ENCODE assay signal across 21 mouse cellular contexts in the genomic region with DNA sequence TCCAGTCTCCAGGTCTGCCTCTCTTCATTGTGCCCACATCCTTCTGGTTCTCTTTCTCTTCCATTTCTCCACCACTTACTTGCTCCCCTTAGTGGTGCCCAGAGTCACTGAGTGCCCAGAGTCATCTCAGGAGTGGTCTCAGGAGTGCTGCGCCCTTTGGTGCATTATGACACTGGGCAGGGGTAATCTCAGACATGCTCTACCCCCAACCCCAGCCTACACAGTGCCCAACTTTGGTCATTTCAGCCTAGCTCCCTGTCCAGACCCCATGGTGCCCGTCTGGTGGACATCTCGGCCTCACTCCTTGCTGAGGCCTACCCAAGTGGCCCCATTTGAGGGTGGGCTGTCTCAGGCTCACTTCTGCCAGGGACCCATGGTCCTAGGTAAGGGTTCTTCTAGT.
A peak's percentile ranks its signal among the peaks of the same experiment; 100 is the strongest.
DNase-seq lines count a peak whose midpoint lies in the region; ATAC-seq and TF ChIP-seq lines count a peak whose summit lies in the region.
"Had no signal": no experiment of that assay in that cellular context is flagged by ENCODE, and none has a peak within 500 bp of the region (broad histone marks: within the 10 kb centered on the region; RNA-seq: fewer than 3 reads in every experiment).

No protein-coding gene starts in this region.

- H3K9me3 ChIP-seq in forebrain, embryonic 15.5 days, result no peaks in the 10 kb centered on the region
- H3K9me3 ChIP-seq in forebrain, postnatal 0 days (ENCODE audit: low read length), result no peaks in the 10 kb centered on the region
- H3K9me3 ChIP-seq in limb, embryonic 11.5 days (ENCODE audit: control insufficient read depth, low read length), result no peaks in the 10 kb centered on the region
- H3K9me3 ChIP-seq in limb, embryonic 10.5 days (replicated peaks), result no peaks in the 10 kb centered on the region
- H3K9me3 ChIP-seq in midbrain, embryonic 12.5 days, result no peaks in the 10 kb centered on the region
- H3K9me3 ChIP-seq in midbrain, embryonic 16.5 days (replicated peaks; ENCODE audit: control insufficient read depth, low read length, poor library complexity, severe bottlenecking), result no peaks in the 10 kb centered on the region
- H3K9me3 ChIP-seq in embryonic facial prominence, embryonic 13.5 days, result no peaks in the 10 kb centered on the region
- H3K9me3 ChIP-seq: embryonic facial prominence, embryonic 15.5 days; forebrain, embryonic 10.5 days; heart, embryonic 15.5 days had no signal

- 90% methylated on average over 3 of the region's 3 CpGs for WGBS in forebrain, embryonic 15.5 days
- WGBS in forebrain, postnatal 0 days, result 93% methylated on average over 3 of the region's 3 CpGs
- WGBS in limb, embryonic 11.5 days, result 94% methylated on average over 3 of the region's 3 CpGs
- 93% methylated on average over 3 of the region's 3 CpGs for WGBS in limb, embryonic 10.5 days
- 96% methylated on average over 3 of the region's 3 CpGs for WGBS in midbrain, embryonic 12.5 days
- 96% methylated on average over 3 of the region's 3 CpGs for WGBS in midbrain, embryonic 16.5 days
- 92% methylated on average over 3 of the region's 3 CpGs for WGBS in embryonic facial prominence, embryonic 13.5 days

- no peak for TF ChIP-seq CTCF in forebrain, postnatal 0 days (IDR thresholded peaks at IDR 0.05; ENCODE audit: low read depth)
- TF ChIP-seq CTCF in gastrocnemius, adult 2 months (IDR thresholded peaks at IDR 0.05), result no peak

- no peaks in the 10 kb centered on the region for H3K36me3 ChIP-seq in forebrain, embryonic 15.5 days
- H3K36me3 ChIP-seq in forebrain, postnatal 0 days (ENCODE audit: insufficient read depth), result no peaks in the 10 kb centered on the region
- H3K36me3 ChIP-seq in limb, embryonic 11.5 days (ENCODE audit: control insufficient read depth, insufficient read depth, low read length), result no peaks in the 10 kb centered on the region
- H3K36me3 ChIP-seq in limb, embryonic 10.5 days, result peaks cover 3% of the 10 kb centered on the region; the same call in 1 of the 2 replicates
- H3K36me3 ChIP-seq in midbrain, embryonic 12.5 days, result no peaks in the 10 kb centered on the region
- H3K36me3 ChIP-seq in midbrain, embryonic 16.5 days (ENCODE audit: control insufficient read depth, insufficient read depth, low read length), result no peaks in the 10 kb centered on the region
- H3K36me3 ChIP-seq in embryonic facial prominence, embryonic 13.5 days, result 0 out of 2 replicates have a peak, but pooled peaks cover 3% of the 10 kb centered on the region
- H3K36me3 ChIP-seq: forebrain, embryonic 10.5 days; heart, embryonic 15.5 days had no signal

- no peak overlapping the region for H3K4me2 ChIP-seq in forebrain, embryonic 15.5 days (replicated peaks)
- no peak overlapping the region for H3K4me2 ChIP-seq in forebrain, postnatal 0 days (ENCODE audit: low read depth)
- H3K4me2 ChIP-seq in limb, embryonic 11.5 days (ENCODE audit: low read depth, severe bottlenecking), result no peak overlapping the region
- no peak overlapping the region for H3K4me2 ChIP-seq in midbrain, embryonic 12.5 days (replicated peaks)
- no peak overlapping the region for H3K4me2 ChIP-seq in midbrain, embryonic 16.5 days (ENCODE audit: low read length)
- H3K4me2 ChIP-seq in embryonic facial prominence, embryonic 13.5 days, result no peak overlapping the region
- H3K4me2 ChIP-seq: embryonic facial prominence, embryonic 15.5 days; heart, embryonic 11.5 days; heart, embryonic 15.5 days had no signal

- no peak overlapping the region for H3K9ac ChIP-seq in forebrain, embryonic 15.5 days (replicated peaks)
- H3K9ac ChIP-seq in forebrain, postnatal 0 days, result no peak overlapping the region
- no peak overlapping the region for H3K9ac ChIP-seq in limb, embryonic 11.5 days (ENCODE audit: low read length)
- no peak overlapping the region for H3K9ac ChIP-seq in midbrain, embryonic 12.5 days (replicated peaks)
- H3K9ac ChIP-seq in midbrain, embryonic 16.5 days (ENCODE audit: low read depth, low read length), result no peak overlapping the region
- no peak overlapping the region for H3K9ac ChIP-seq in embryonic facial prominence, embryonic 13.5 days
- H3K9ac ChIP-seq: embryonic facial prominence, embryonic 15.5 days; heart, embryonic 15.5 days had no signal

- H3K4me1 ChIP-seq in forebrain, embryonic 15.5 days, result no peaks in the 10 kb centered on the region
- H3K4me1 ChIP-seq in forebrain, postnatal 0 days (ENCODE audit: insufficient read depth), result no peaks in the 10 kb centered on the region
- no peaks in the 10 kb centered on the region for H3K4me1 ChIP-seq in limb, embryonic 11.5 days (ENCODE audit: control insufficient read depth, insufficient read depth, low read length)
- H3K4me1 ChIP-seq in limb, embryonic 10.5 days, result no peaks in the 10 kb centered on the region
- H3K4me1 ChIP-seq in midbrain, embryonic 12.5 days, result no peaks in the 10 kb centered on the region
- no peaks in the 10 kb centered on the region for H3K4me1 ChIP-seq in midbrain, embryonic 16.5 days (ENCODE audit: control insufficient read depth, insufficient read depth, low read length)
- H3K4me1 ChIP-seq in embryonic facial prominence, embryonic 13.5 days, result peaks cover 8% of the 10 kb centered on the region; the same call in 1 of the 2 replicates
- H3K4me1 ChIP-seq: embryonic facial prominence, embryonic 15.5 days; forebrain, embryonic 10.5 days; heart, embryonic 15.5 days had no signal

- H3K27ac ChIP-seq in forebrain, embryonic 15.5 days (replicated peaks), result no peak overlapping the region
- H3K27ac ChIP-seq in forebrain, postnatal 0 days (ENCODE audit: low read depth, low read length), result no peak overlapping the region
- no peak overlapping the region for H3K27ac ChIP-seq in limb, embryonic 11.5 days (replicated peaks; ENCODE audit: low read depth, low read length)
- no peak overlapping the region for H3K27ac ChIP-seq in limb, embryonic 10.5 days
- H3K27ac ChIP-seq in midbrain, embryonic 12.5 days (replicated peaks), result no peak overlapping the region
- no peak overlapping the region for H3K27ac ChIP-seq in midbrain, embryonic 16.5 days (ENCODE audit: low read length)
- H3K27ac ChIP-seq in embryonic facial prominence, embryonic 13.5 days, result no peak overlapping the region
- no peak overlapping the region for H3K27ac ChIP-seq in gastrocnemius, adult 2 months
- H3K27ac ChIP-seq: embryonic facial prominence, embryonic 15.5 days; forebrain, embryonic 10.5 days; heart, adult 2 months; heart, embryonic 15.5 days had no signal

- intact Hi-C loops in gastrocnemius, adult 2 months (cut with DNase I), result no loop called here

- H3K4me3 ChIP-seq in forebrain, embryonic 15.5 days, result no peak overlapping the region
- no peak overlapping the region for H3K4me3 ChIP-seq in forebrain, postnatal 0 days (ENCODE audit: low read depth, low read length)
- no peak overlapping the region for H3K4me3 ChIP-seq in limb, embryonic 11.5 days (ENCODE audit: low read depth, low read length)
- no peak overlapping the region for H3K4me3 ChIP-seq in limb, embryonic 10.5 days
- no peak overlapping the region for H3K4me3 ChIP-seq in midbrain, embryonic 12.5 days
- no peak overlapping the region for H3K4me3 ChIP-seq in midbrain, embryonic 16.5 days (ENCODE audit: low read depth, low read length)
- no peak overlapping the region for H3K4me3 ChIP-seq in embryonic facial prominence, embryonic 13.5 days
- no peak overlapping the region for H3K4me3 ChIP-seq in gastrocnemius, adult 2 months
- H3K4me3 ChIP-seq: embryonic facial prominence, embryonic 15.5 days; erythroblast, embryonic 14.5 days; forebrain, embryonic 10.5 days; heart, adult 2 months; heart, embryonic 15.5 days had no signal

- ATAC-seq in forebrain, embryonic 15.5 days (replicated peaks), result 0 out of 2 replicates have a peak, but pooled peaks have one; percentile 26
- no peak for ATAC-seq in forebrain, postnatal 0 days
- 0 out of 2 replicates have a peak, but pooled peaks have one; percentile 35 for ATAC-seq in limb, embryonic 11.5 days (ENCODE audit: insufficient number of reproducible peaks, low FRiP score, low TSS enrichment, low read depth)
- ATAC-seq in midbrain, embryonic 12.5 days (ENCODE audit: low FRiP score, low read depth), result peak; percentile 28; the same call in 1 of the 2 replicates
- no peak; the same call in 1 of the 2 replicates for ATAC-seq in midbrain, embryonic 16.5 days
- ATAC-seq in embryonic facial prominence, embryonic 13.5 days (ENCODE audit: insufficient number of reproducible peaks, insufficient read depth, low FRiP score, low TSS enrichment, low read depth), result peak; percentile 52
- ATAC-seq: forebrain, embryonic 14.5 days had no signal

- H3K27me3 ChIP-seq in forebrain, embryonic 15.5 days, result no peaks in the 10 kb centered on the region
- no peaks in the 10 kb centered on the region for H3K27me3 ChIP-seq in forebrain, postnatal 0 days (ENCODE audit: insufficient read depth, low read length)
- no peaks in the 10 kb centered on the region for H3K27me3 ChIP-seq in limb, embryonic 11.5 days (ENCODE audit: control insufficient read depth, insufficient read depth, low read length)
- no peaks in the 10 kb centered on the region for H3K27me3 ChIP-seq in limb, embryonic 10.5 days (ENCODE audit: low read depth, poor library complexity, severe bottlenecking)
- no peaks in the 10 kb centered on the region for H3K27me3 ChIP-seq in midbrain, embryonic 12.5 days
- no peaks in the 10 kb centered on the region for H3K27me3 ChIP-seq in midbrain, embryonic 16.5 days (ENCODE audit: control insufficient read depth, insufficient read depth, low read depth, low read length)
- no peaks in the 10 kb centered on the region for H3K27me3 ChIP-seq in embryonic facial prominence, embryonic 13.5 days
- H3K27me3 ChIP-seq: embryonic facial prominence, embryonic 15.5 days; heart, embryonic 15.5 days had no signal

- no peak for DNase-seq in forebrain, postnatal 0 days
- no peak for DNase-seq in limb, embryonic 11.5 days (ENCODE audit: low spot score)
- DNase-seq in limb, embryonic 10.5 days (ENCODE audit: low spot score), result no peak
- no peak for DNase-seq in gastrocnemius, adult 2 months
- DNase-seq: adrenal gland, postnatal 10 days; cerebellum, adult 11-12 months; cerebellum, adult 9-10 months; cerebellum, postnatal 25 days; gastrocnemius, postnatal 14 days; heart, adult 2 months; heart, postnatal 14 days had no signal

Comparison
In these comparisons a context has a peak if more than half of its experiments do, and no peak if none do; other contexts are left out.
1. ATAC-seq: peak in forebrain, embryonic 15.5 days (single experiment), limb, embryonic 11.5 days (single experiment), midbrain, embryonic 12.5 days (single experiment) and embryonic facial prominence, embryonic 13.5 days (single experiment); none in forebrain, postnatal 0 days (single experiment) and midbrain, embryonic 16.5 days (single experiment).